Mouse (Mus musculus) brain, embryonic 14.5 days (tissue): ENCODE measurements around the gene Phf21b.

Experiments
- CTCF ChIP-seq: fragments of 200-500 bp; IDR thresholded peaks from 2 replicates; pipeline ENCODE4 v1.5.1; 2012; ENCODE audit warnings: inconsistent platforms, mild to moderate bottlenecking, moderate library complexity, borderline replicate concordance; ENCODE audit not compliant: insufficient read depth, insufficient read length; ENCODE audit errors: extremely low read depth
- POLR2A ChIP-seq: fragments of 200-500 bp; IDR thresholded peaks from 2 replicates; pipeline ENCODE4 v1.6.1; 2012; ENCODE audit warnings: mild to moderate bottlenecking, inconsistent platforms, borderline replicate concordance; ENCODE audit not compliant: poor library complexity, insufficient read depth, insufficient read length, severe bottlenecking; ENCODE audit errors: extremely low read depth

DNA sequence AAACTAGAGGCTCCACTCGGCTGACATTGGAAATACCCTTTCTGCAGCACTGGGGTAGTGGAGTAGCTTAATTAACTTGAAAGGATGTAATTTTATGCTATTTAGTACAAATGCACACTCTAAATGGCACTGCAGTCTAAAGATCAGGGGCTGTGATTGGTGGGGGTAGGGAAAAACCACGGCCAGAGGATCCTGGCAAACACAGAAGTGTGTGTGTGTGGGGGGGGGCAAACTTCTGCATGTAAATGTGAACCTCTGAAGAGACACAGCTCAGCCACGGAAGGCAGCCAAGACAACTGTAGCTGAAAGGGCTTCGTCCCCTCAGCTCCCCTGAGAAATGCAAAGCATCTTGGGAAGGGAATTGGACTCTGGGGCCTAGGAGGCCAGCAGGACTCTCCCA is 40.7 kb downstream of the Phf21b start:
- no peak for TF ChIP-seq CTCF
- TF ChIP-seq POLR2A = no peak
